Mouse (Mus musculus) central nervous system, embryonic 14 days (tissue): Measurements from ENCODE around the gene Olfr693. TPM values are rescaled to one million over a fixed set of nuclear protein-coding genes. Genes with fewer than 3 reads are reported as not detected.

ENCODE experiments used
- polyA plus RNA-seq: library from polyadenylated mRNA; depleted of rRNA; stranded (reverse); fragments of >200 nt; gene quantifications from 2 replicates; pipeline ENCODE4 v1.2.3, GENCODE M21; 2012; rRNA removed

Gene Olfr693
- not detected in 2 replicates for polyA plus RNA-seq

GRCm38 (mm10) chr7:106680484-106680883 lies at the start of gene Olfr693:
Olfr693 (minus strand) TSS chr7:106680584.

GRCm38 (mm10) chr7:106716296-106716695 lies 35.9 kb upstream of the Olfr693 start, which contains the start of gene Olfr695:
Olfr695 (minus strand) TSS chr7:106716396.

GRCm38 (mm10) chr7:106691714-106692113 lies 11.3 kb upstream of the Olfr693 start, which contains the start of gene Olfr694:
Olfr694 (minus strand) TSS chr7:106691814.

Other genes starting within 250 kb of the Olfr693 start
- not detected in 2 replicates for gene Olfr694, start 11.2 kb upstream of the Olfr693 start, polyA plus RNA-seq
- not detected in 2 replicates for gene Olfr695, start 35.8 kb upstream of the Olfr693 start, polyA plus RNA-seq
- not detected in 2 replicates for gene Olfr697, start 61.9 kb upstream of the Olfr693 start, polyA plus RNA-seq
- not detected in 2 replicates for gene Olfr698, start 74.8 kb upstream of the Olfr693 start, polyA plus RNA-seq
- gene Olfr699, start 112.6 kb upstream of the Olfr693 start, polyA plus RNA-seq: not detected in 2 replicates
- not detected in 2 replicates for gene Olfr700, start 128.2 kb upstream of the Olfr693 start, polyA plus RNA-seq
- gene Olfr701, start 133.5 kb upstream of the Olfr693 start, polyA plus RNA-seq: not detected in 2 replicates
- not detected in 2 replicates for gene Olfr702, start 153.3 kb upstream of the Olfr693 start, polyA plus RNA-seq
- not detected in 2 replicates for gene Olfr703, start 162.8 kb upstream of the Olfr693 start, polyA plus RNA-seq
- not detected in 2 replicates for gene Olfr704, start 182.6 kb upstream of the Olfr693 start, polyA plus RNA-seq
- gene Olfr705, start 196.3 kb upstream of the Olfr693 start, polyA plus RNA-seq: not detected in 2 replicates
- gene Olfr706, start 207.6 kb upstream of the Olfr693 start, polyA plus RNA-seq: not detected in 2 replicates
- gene Olfr707, start 220.7 kb upstream of the Olfr693 start, polyA plus RNA-seq: not detected in 2 replicates
- gene Olfr1532-ps1, start 227.4 kb upstream of the Olfr693 start, polyA plus RNA-seq: not detected in 2 replicates